Mouse (Mus musculus) midbrain, embryonic 10.5 days (tissue): ENCODE data around the gene Ktn1. TPM values are rescaled to one million over a fixed set of nuclear protein-coding genes. Genes with fewer than 3 reads are reported as not detected.
A peak's percentile ranks its signal among the peaks of the same experiment; 100 is the strongest.

Experiments used
- DNase-seq: peaks from one replicate; pipeline ENCODE4 v3.0.0-alpha.2; 2017; ENCODE audit warnings: low spot score
- H3K27ac ChIP-seq: fragments of 300-500 bp; sonication (generic); replicated peaks from 2 replicates; pipeline ENCODE4 v1.5.1; 2016; ENCODE audit warnings: mild to moderate bottlenecking
- H3K27me3 ChIP-seq: fragments of 300-500 bp; sonication (generic); 2 replicates; pipeline ENCODE4 v1.6.1; 2016; ENCODE audit warnings: low read depth, mild to moderate bottlenecking; ENCODE audit not compliant: poor library complexity, severe bottlenecking
- H3K36me3 ChIP-seq: fragments of 300-500 bp; sonication (generic); 2 replicates; pipeline ENCODE4 v1.6.1; 2016; ENCODE audit warnings: mild to moderate bottlenecking, moderate library complexity
- H3K4me1 ChIP-seq: fragments of 300-500 bp; sonication (generic); 2 replicates; pipeline ENCODE4 v1.6.1; 2016
- H3K4me3 ChIP-seq: fragments of 300-500 bp; sonication (generic); 2 replicates; pipeline ENCODE4 v1.5.1; 2016; ENCODE audit warnings: mild to moderate bottlenecking, moderate library complexity
- H3K9me3 ChIP-seq: fragments of 300-500 bp; sonication (generic); replicated peaks from 2 replicates; pipeline ENCODE4 v1.6.1; 2016; ENCODE audit warnings: mild to moderate bottlenecking
- WGBS: fragments of 180-500 bp; shearing (Covaris S2); methylation state at CpG from one replicate; pipeline ENCODE4 v1.1.7; 2016; 5-methylcytosine and 5-hydroxymethylcytosine counted together
- polyA plus RNA-seq: library from polyadenylated mRNA; unstranded; fragments of >200 nt; fragmentation: Nextera tagmentation; extraction: Ambion mirVana; gene quantifications from 2 replicates; pipeline ENCODE4 v1.2.1, GENCODE M21; 2016

Ktn1 gene
- polyA plus RNA-seq, 1 experiment from 2014 or later = 72.3 TPM

DNA sequence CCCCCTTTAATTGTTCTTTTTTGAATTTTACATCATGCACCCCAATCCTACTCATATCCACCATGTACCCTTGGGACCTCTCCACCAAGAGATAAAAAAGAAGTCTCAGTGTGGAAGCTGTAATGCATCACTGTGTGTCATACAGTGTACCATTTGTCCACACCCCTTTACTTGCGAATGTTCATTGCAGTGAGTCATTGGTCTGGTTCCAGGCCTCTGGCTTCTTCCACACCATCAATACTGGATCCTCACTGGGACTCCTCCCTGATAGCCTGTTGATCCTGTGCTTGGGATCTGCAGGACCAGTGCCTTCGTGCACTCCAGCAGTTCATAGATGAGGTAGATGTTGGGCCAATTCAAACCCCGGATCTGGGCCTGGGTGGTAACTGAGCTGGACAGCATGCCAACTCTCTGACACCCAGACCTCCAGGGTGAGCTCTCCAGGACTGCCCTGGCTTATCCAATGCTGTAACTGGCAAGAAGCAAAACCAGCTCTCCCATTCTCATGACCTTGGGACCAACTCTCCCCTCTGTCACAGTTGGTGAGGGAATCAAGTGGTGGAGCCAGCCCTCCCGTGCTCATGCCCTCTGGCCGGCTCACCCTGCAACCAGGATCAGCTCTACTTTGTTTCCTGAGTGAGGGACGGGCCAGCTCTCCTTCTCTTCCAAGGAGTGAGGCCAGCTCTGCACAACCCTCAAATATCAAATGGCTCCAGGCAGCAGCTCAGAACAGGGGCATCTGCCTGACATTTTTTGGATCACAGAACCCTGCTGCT, 128.2 kb downstream of the Ktn1 start:
- 85% methylated on average over 6 of the region's 6 CpGs for WGBS
- Histone ChIP-seq H3K27me3 (no peaks in the 10 kb centered on the region), H3K4me3 (no peak overlapping the region), H3K36me3 (no peaks in the 10 kb centered on the region), H3K4me1 (no peaks in the 10 kb centered on the region), H3K27ac (no peak overlapping the region), H3K9me3 (no peaks in the 10 kb centered on the region)
- DNase-seq = no peak

DNA sequence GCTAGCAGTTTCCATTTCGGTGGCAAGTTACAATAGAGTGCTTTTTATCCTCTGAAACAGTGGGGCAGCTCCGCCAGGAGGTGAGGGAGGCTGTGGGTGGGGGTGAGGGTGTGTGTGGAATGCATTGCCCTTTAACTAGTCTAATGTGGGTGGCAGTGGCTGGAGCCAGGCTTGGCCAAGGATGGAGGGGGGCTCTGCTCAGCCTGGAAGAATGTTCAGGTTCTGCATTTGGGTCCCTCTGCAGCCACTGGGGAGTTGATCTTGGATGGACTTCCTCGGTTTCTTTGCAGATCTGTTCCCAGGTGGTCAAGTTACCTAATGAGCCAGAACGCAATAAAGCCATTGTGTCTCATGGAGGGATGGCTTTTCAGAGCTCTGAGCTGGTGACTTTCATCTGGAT, 137.9 kb downstream of the Ktn1 start:
- Histone ChIP-seq H3K27ac (0 out of 2 replicates have a peak overlapping the region, but pooled peaks have one; percentile 19), H3K27me3 (no peaks in the 10 kb centered on the region), H3K4me1 (peaks cover 11% of the 10 kb centered on the region), H3K4me3 (no peak overlapping the region), H3K9me3 (no peaks in the 10 kb centered on the region), H3K36me3 (no peaks in the 10 kb centered on the region)
- DNase-seq = no peak
- 25% methylated on average over 4 of the region's 4 CpGs for WGBS

Other genes with a start within 250 kb of the Ktn1 start
- gene Dlgap5, start 230.0 kb upstream of the Ktn1 start, polyA plus RNA-seq = 71.0 and 77.2 TPM in 2 replicates
- 22.7 and 23.2 TPM in 2 replicates for gene Fbxo34, start 198.0 kb upstream of the Ktn1 start, polyA plus RNA-seq
- 14.7 and 17.4 TPM in 2 replicates for gene Atg14, start 77.8 kb upstream of the Ktn1 start, polyA plus RNA-seq